Mouse (Mus musculus): ENCODE results near the gene Sp110.
A peak's percentile ranks its signal among the peaks of the same experiment; 100 is the strongest.
"Not testable (repeated sequence)": the region's sequence is repeated elsewhere in the genome, so short reads cannot be mapped to it uniquely, and the experiment has no call there.

The Sp110 gene

DNA sequence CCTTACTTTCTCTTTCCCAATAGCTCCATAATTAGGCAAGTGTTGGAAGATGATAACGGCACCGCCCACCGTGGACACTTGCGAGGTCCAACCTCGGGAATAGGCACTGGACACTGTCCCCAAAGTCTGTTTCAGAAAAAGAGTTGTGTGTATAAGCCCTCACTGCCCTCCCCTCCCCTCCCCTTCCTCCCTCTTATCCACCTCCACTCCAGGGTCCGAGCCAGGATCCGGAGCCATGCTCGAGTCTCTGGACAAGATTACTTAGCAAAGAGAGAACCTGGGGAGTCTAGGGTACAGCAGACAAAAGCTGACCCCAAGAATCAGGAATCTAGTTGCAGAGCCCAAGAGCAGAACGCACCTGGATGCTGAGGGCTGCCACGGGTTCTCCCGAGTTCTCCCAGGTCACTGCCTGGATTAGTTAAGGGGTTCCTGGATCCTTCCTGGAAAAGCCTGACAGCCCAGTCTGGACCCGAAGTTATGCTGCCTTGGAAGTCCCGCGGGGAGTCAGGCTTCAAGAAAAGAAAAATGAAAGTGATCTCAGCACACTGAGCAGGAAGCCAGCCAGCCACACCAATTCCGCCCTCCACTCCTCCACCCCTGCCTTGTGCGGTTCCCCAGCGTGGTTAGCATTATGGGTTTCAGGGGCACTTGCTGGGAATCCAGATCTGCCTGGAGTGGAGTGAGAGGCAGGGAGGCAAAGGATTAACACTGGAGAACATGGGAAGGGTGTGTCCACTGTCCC, at the start of gene Sp110:
Sp110 (minus strand) TSS at position 547 of the 742 bp plus-strand sequence.
- DNase-seq (ENCODE audit: low spot score in 2 of 2): not testable (repeated sequence)

DNA sequence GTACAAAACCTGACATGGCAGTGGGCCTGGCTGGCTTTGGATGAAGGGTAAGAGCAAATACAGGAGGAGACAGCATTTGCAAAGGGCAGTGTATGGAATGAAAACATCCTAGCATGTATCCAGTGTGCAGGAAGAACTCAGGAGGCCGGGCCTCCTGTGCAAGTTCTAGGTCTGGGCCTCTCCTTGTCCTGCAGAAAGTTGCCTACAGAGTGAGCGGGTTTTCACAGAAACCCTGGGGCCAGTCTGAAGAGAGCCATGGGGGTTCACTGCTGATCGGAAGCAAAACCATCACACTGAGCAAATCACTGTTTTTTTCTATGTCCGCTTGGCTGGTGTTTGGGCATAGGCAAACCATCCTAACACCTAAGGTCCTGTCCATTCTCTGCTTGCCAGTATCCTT, 39.5 kb upstream of the Sp110 start:
- DNase-seq (ENCODE audit: low spot score in 2 of 2): peak in 1 of 2 experiments; percentile 16

DNA sequence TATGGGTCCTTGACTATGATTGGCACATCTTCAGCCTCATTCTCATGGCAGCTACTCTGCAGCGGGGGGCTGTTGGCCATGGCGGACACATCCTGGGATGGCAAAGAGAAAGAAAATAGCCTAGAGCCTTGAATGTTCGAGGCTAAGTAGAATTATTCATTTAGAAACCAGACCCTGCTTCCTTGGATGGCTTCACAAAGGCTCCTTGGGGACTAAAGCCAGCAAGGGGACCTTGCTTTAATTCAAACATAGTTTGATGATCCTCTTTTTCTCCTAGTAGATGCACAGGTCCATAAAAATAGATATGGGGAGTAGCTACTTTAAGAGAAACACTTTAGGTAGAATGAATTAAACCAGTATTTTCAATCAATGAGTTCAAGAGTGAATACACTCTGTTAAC, 38.3 kb upstream of the Sp110 start:
- DNase-seq (ENCODE audit: low spot score in 2 of 2): not testable (repeated sequence)

DNA sequence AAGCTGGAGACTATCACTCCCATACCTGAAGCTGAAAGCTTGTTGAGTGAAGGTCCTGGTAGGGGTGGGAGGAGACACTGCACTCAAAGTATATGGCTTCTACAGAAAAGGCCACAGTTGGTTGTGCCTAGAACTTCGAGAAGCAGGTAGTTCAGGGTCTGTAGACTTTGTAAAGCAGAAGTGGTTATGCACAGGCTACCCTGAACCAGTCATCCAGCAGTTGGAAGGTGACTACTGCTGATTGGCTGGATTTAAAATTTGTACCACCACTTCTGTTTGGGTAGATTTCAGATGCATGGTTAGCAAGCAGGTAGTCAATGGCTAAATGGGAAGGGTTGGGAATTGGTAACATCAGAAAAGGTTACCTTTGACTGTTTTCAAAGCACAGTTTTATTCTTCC, 20.1 kb upstream of the Sp110 start:
- DNase-seq (ENCODE audit: low spot score in 2 of 2): not testable (repeated sequence)

DNA sequence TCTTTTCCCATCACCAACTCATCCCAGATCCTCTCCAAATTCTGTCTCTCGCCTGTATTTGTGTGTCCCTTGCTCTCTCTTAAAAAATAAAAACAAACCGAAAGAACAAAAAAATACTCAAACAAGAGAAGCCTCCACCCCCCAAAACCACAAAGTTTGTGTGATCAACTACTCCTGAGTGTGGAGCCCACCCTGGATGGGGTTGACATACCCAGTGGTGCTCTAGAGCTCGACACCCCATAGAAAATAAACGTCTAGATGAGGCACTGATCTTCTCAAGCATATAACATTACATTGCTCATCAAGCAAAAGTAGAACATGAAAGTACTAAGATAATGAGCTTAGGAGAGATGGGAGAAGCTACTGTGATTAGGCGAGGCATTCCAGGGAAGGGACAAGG, 18.5 kb upstream of the Sp110 start:
- DNase-seq (ENCODE audit: low spot score in 2 of 2): not testable (repeated sequence)

DNA sequence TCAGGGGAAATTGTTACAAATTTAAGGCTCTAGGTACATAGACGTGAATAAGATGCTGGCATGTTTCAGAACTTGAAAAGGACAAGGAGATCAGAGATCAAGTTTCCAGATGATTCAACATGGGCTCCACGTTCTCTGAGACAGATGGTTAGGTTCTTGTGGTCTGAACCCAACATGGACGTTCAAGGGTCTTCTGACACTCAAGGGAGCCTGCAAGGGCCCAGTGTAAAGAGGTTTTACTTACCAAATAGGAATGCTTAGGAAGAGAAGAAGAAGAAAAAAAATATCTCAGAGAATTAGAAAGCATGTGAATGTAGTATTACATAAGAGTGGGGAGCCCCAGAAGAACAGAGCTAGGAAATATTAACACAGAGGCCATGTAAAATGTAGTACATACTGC, 17.2 kb upstream of the Sp110 start:
- not testable (repeated sequence) for DNase-seq (ENCODE audit: low spot score in 2 of 2)

DNA sequence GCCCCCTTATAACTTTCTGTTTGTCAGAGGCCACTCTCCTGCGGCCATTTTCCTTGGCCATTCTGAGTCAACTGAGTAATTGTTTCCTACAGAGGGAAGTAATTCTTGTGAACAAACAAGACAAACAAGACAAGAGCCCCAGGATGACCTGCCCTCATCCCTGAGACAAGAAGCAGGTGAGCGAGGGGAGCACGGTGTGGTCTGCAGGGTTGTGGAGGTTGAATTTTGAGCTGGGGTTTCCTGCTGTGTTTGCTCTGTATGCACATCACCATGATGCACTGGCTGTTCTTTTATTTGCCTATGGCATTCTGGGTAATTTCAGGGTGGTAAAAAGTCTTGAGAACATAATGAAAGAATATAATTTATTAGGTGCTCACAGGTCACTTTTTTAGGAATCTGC, 16.5 kb upstream of the Sp110 start:
- not testable (repeated sequence) for DNase-seq (ENCODE audit: low spot score in 2 of 2)

DNA sequence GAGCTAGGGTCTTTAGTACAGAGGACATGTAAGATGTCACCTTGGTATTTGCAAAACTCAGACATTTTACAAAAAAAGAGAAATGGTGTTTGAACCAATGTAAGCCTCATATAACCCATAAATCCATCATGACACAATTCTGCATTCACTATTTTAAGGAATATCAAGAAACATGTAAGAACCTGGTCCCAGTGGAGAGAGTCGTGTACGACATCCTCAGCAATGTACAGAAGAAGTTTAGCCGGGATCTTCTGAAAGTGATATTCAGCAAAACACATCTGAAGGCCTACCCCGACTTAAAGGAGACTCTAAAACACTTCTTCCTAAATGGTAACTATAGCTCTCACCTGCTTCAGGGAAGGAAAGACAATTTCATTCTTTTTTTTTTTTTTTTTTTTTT, 12.0 kb upstream of the Sp110 start:
- not testable (repeated sequence) for DNase-seq (ENCODE audit: low spot score in 2 of 2)

DNA sequence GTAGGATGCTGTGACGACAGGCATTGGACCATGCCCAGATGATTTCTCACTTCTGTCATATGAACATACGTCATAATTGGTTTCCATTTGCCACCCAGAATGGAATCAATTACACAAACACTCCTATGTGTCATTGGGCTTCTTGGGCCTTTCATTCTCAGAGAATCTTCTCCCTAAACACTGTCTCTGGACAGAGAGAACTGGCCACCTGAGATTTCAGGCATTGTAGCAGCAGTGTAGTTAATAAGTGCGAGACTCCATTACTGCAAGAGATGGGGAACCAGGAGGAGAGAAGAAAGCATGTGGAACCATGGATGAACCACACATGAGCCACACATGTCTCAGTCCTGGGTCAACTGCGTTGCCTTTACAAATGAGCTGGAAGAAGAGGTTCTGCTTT, 9.7 kb upstream of the Sp110 start:
- not testable (repeated sequence) for DNase-seq (ENCODE audit: low spot score in 2 of 2)

DNA sequence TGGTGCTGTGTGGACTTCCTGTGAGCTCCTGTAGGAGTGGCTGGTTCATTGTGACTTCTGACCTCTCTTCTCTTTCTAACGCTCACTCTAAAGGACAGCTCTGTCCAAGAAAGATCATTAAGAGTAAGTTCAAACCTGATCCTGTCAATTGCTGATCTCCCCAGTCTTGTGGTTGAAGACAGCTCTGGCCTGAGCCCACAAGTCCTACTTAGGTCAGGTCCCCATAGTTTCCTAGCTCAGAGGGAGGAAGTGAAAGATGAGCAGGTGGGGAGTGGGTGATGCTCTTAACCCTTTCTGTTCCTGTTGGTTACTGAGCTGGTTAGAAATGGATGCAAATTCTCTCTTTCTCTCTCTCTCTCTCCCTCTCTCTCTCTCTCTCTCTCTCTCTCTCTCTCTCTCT, 5.7 kb upstream of the Sp110 start:
- not testable (repeated sequence) for DNase-seq (ENCODE audit: low spot score in 2 of 2)

DNA sequence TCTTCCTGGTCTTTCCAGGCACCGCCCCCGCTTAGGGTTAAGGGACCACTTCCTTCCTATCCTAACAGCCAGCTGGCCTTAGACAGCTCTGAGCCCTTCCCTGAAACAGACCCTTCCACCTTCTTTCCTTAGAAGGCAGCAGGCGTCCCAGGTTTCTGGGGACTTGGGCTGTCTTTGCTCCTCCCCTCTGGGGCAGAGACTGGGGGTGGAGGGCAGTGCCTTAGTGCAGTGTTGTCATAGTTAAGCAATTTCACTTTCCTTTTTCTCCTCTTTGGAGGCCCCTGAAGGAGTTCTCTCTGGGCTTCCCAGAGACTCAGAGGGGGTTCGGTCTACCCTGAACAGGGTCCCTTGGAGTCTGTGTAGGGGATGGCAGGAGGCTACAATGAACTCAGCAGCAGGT, 2.2 kb upstream of the Sp110 start:
- not testable (repeated sequence) for DNase-seq (ENCODE audit: low spot score in 2 of 2)

DNA sequence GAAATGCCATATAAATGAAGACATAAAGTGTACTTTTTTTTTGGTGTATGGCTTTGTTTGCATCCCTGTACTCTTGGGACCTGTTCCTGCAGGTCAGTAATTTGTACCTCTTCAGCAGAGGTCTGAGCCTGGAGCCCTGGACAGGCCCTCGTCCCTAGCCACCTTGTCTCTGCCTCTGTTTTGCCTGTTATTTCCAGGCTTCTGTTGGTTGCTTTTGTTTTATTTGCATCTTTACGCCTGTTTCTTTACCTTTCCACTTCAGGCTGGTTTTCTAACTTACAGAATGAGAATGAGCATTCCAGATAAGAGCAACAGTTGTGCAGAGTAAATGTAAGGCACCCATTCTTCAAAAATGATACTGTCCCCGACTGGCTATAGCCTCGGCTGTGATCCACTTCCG, 1.5 kb upstream of the Sp110 start, which contains the start of gene Sp140:
Sp140 (plus strand) TSS at position 301 of the 400 bp plus-strand sequence.
- not testable (repeated sequence) for DNase-seq (ENCODE audit: low spot score in 2 of 2)

DNA sequence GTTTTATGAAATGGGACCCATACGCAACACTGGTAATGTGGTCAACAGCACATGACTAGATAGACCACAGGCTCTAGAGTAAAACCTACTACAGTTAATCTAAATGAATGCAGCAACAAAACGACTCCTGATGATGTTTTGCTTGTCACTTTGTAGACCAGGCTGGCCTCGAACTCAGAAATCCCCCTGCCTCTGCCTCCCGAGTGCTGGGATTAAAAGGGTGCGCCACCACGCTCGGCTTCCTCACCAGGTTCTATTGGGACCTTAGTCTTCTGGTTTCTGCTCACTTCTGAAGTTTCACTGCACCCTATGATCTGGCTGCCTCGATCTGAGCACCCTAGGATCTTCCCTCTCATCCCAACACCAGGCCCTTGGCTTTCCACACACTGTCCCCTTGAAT, 6.1 kb downstream of the Sp110 start:
- not testable (repeated sequence) for DNase-seq (ENCODE audit: low spot score in 2 of 2)

DNA sequence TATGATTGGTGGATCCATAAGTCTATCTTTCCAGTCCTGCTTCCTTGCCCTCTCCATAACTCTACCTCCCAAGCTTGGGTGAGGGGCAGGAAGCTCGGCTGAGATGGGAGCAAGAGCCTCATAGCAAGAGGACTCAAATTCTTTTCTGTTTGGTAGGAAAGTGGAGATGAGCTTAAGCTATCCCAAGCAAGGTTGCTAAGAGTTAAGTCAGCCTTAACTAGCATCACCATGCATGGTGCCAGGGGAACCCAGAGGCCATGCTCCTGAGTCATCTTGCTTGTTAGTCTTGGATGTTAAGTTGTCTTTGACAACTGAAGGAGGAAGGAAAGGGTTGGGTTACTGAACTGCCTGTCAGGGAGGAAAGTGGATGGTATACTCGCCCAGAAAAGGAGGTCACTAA, 9.9 kb downstream of the Sp110 start:
- DNase-seq (ENCODE audit: low spot score in 2 of 2): not testable (repeated sequence)

DNA sequence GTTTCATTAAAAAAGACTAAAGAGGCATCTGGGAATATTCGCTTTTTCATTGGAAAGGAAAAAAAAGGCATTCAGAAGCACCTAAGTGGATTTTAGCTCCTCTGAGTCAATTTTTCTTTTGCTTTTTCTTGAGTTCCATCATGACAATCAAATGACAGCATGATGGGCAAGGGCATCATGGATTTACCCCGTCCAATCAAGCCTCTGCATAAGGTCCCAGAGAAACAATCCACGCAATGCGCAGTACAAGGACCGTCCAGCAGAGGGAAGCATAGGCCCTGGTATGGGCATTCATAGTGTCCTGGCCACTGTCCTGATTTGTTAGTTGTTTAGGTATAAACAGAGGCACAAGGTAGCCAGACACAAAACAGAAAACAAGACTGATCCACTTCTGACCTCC, 17.1 kb downstream of the Sp110 start:
- DNase-seq (ENCODE audit: low spot score in 2 of 2): not testable (repeated sequence)

DNA sequence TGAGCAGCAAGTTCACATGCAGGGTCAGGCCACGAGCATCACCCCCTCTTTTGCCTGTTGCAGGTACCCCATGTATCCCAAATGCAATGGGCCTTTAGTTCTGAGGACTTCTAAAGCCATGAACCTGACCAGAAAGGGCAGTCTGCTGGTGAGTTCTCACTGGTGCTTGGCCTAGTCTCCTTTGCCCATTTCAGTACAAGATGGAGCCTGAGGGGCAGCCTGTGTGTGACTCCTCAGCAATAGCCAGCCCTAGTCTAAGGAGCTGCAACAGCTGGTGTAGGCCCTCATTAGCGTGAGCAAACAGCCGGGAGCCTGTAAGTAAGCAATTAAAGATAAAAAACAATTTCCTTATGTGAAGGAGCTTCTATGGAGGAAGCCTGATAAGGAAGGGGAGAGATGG, 18.0 kb downstream of the Sp110 start:
- DNase-seq (ENCODE audit: low spot score in 2 of 2): not testable (repeated sequence)

DNA sequence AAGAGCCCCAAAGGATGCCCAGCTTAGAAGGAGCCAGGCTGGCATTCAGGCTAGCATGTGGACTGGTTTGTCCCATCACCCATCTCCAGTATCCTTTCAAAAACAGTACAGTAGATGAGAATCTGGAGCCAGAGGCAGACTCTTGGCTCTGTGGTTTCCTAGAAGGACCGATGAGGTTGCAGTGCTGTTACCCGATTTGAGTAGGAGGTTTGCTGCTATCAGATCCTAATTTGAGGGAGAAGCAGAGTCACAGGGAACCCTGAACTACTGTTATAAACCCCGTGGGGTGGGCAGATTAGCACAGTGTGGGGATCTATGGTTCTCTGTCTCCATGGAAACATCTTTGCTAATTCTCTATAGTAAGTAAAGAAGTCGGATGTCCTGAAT, 18.5 kb downstream of the Sp110 start:
- not testable (repeated sequence) for DNase-seq (ENCODE audit: low spot score in 2 of 2)

DNA sequence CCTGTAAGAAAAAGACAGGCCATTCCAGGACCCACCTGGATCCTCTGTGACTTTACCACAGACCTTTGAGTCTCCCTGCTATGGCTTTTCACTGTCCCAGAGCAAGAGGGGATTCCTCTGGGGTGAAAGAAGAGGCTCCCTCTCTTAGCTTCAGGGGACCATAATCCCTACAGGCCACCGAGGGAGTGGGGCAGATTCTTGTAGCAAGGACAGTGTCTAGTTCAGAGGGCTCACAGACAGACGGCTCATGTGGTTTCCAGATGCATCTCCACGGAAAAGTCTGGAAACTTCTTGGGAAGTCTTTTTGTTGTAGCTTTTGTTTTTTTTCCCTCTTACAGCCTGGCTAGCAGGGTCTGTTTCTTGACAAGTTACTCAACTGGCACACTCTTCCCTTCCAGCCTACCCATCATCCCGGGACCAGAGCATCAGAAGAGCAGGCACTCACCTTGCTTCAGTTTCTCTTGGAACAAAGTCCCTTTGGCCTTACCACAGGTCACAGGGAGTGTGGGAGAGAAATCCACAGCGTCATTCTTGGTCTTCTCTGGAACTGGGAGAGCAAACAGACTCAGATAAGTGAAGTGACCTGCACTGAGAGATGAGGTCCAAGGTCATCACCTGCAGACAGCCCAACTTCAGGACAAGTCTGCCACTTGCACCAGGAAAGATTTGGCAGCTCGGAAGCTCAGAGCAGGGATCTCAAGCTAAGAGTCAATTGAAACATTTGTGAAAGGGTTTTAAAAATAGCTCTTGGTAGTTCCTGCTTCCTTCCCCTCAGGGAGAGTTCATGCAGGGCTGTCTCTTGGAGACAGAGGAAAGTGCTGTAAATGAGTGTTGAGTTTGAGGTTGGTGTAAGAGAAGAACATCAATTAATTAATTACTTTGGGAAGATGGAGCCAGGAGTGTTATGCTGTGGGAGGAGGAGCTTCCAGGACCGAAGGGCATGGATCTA, 19.1 kb downstream of the Sp110 start:
- DNase-seq (ENCODE audit: low spot score in 2 of 2): not testable (repeated sequence)

DNA sequence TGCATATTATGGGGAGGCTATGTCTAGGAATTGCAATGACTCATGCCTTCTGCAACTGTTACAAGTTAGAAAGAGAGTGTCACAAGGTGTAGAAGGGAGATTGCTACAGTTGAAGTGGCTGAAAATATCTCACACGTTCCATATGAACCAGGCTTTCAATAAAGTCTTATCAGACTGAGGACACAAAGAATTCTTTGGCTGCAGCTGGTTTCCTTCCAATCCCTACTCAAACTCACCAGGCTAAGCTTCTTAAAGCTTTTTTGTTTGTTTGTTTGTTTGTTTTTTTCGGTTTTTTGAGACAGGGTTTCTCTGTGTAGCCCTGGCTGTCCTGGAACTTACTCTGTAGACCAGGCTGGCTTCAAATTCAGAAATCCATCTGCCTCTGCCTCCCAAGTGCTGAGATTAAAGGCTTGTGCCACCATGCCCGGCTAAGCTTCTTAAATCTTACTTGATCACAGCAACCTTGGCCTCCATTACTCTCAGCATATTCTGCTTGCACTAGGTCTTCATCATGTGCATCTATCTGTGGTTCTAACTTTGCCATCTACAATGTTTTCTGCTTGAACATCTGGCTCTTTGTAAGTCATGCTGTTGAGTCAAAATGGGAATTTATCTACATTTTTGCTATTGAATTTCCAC, 20.1 kb downstream of the Sp110 start:
- not testable (repeated sequence) for DNase-seq (ENCODE audit: low spot score in 2 of 2)

DNA sequence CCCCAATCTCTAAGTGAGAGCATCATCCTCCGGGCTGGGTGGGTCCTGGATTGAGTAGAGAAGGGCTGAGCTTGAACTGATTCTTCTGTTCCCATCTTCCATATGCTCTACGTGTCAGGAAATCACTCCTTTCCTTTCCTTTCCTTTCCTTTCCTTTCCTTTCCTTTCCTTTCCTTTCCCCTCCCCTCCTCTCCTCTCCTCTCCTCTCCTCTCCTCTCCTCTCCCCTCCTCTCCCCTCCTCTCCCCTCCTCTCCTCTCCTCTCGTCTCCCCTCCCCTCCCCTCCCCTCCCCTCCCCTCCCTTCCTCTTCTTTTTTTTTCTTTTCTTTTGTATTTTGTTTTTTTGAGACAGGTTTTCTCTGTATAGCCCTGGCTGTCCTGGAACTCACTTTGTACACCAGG, 23.2 kb downstream of the Sp110 start, which contains the start of gene G530012D18Rik:
G530012D18Rik (plus strand) TSS at position 301 of the 400 bp plus-strand sequence.
- not testable (repeated sequence) for DNase-seq (ENCODE audit: low spot score in 2 of 2)

DNA sequence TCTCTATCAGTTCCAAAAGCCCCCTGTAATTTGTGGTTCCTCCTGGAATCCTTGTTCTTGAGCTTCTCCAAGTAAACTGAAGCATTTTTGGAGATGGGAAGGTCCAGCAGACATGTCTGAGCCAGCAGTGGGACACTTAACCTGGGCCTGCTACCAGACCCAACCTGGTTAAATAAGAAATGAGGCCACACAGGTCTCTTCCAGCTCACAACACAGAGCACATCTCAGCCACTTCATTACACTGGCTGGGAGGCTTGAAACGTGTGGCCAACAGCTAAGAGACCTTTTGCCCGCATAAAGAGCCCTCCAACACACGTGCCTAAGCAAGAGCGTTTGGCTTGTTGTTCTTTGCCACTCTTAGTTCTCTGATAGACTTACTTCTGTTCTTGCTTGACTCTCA, 25.1 kb downstream of the Sp110 start:
- not testable (repeated sequence) for DNase-seq (ENCODE audit: low spot score in 2 of 2)

DNA sequence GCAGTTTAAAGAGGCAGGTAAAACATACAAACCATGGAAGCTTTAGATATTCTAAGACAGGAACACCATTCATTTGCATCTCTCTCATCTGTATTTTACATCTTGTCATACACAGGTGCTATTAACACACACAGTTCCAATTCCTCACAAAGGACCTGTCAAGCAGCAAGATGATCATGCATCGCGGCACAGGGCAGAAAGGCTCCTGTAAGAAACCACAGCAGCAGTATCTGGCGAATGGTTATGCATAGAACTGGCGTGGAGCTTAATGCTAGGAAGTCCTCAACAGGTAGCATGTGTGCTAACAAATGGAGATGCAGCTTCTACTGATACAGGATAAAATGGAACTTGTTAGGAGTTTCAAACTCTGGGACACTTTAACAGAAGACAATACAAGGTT, 43.4 kb downstream of the Sp110 start:
- DNase-seq (ENCODE audit: low spot score in 2 of 2): peak; percentile 13 to 51
